ENCODE assay signal across 9 mouse cellular contexts in the genomic region with DNA sequence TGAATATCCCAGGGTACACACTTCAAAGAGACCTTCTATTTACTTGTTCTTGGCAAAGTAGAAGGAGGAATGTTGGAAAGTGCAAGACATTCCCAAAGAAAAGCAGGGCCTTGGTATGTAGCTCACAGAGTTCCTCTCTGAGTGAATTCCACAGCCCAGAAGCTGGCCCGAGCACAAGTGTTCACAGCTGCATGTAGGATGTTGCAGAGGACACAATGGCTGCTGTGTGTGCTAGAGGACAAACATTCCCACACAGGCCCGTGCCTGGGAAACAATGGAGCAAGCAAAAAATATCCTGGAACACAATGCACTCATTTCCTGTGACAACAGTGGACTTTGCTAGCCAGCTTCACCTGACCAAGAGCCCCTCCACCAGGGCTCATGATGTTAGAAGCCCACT. TPM values are rescaled to one million over a fixed set of nuclear protein-coding genes. Genes with fewer than 3 reads are reported as not detected.
DNase-seq lines count a peak whose midpoint lies in the region; ATAC-seq and TF ChIP-seq lines count a peak whose summit lies in the region.
"Had no signal": no experiment of that assay in that cellular context is flagged by ENCODE, and none has a peak within 500 bp of the region (broad histone marks: within the 10 kb centered on the region; RNA-seq: fewer than 3 reads in every experiment).

No protein-coding gene starts in this region.

- no peaks in the 10 kb centered on the region for H3K27me3 ChIP-seq in kidney, postnatal 0 days (ENCODE audit: insufficient read depth, low read length)
- no peaks in the 10 kb centered on the region for H3K27me3 ChIP-seq in intestine, embryonic 16.5 days (replicated peaks; ENCODE audit: control insufficient read depth, insufficient read depth, low read length)
- H3K27me3 ChIP-seq in liver, embryonic 11.5 days (replicated peaks; ENCODE audit: control insufficient read depth, insufficient read depth, low read length): no peaks in the 10 kb centered on the region
- H3K27me3 ChIP-seq: limb, embryonic 13.5 days had no signal

- no peak for ATAC-seq in kidney, postnatal 0 days (replicated peaks; ENCODE audit: low FRiP score, low read depth)
- peak; percentile 83 for ATAC-seq in intestine, embryonic 16.5 days
- ATAC-seq in inflammation-experienced regulatory T-cells, adult 6 months: no peak
- ATAC-seq in liver, embryonic 11.5 days (replicated peaks; ENCODE audit: low FRiP score): no peak

- no peaks in the 10 kb centered on the region for H3K4me1 ChIP-seq in kidney, postnatal 0 days (replicated peaks; ENCODE audit: insufficient read depth, low read length)
- H3K4me1 ChIP-seq in intestine, embryonic 16.5 days (ENCODE audit: control insufficient read depth, insufficient read depth, low read length): peaks cover 12% of the 10 kb centered on the region; the same call in 1 of the 2 replicates
- H3K4me1 ChIP-seq in liver, embryonic 11.5 days (replicated peaks; ENCODE audit: control insufficient read depth, insufficient read depth, low read length): no peaks in the 10 kb centered on the region

- H3K9ac ChIP-seq in kidney, postnatal 0 days (ENCODE audit: low read depth, low read length): no peak overlapping the region
- no peak overlapping the region for H3K9ac ChIP-seq in intestine, embryonic 16.5 days (ENCODE audit: low read depth, low read length)
- H3K9ac ChIP-seq in liver, embryonic 11.5 days (ENCODE audit: low read depth, low read length): no peak overlapping the region
- H3K9ac ChIP-seq: limb, embryonic 13.5 days had no signal

- H3K4me3 ChIP-seq in kidney, postnatal 0 days (replicated peaks; ENCODE audit: low read depth, low read length): no peak overlapping the region
- no peak overlapping the region for H3K4me3 ChIP-seq in intestine, embryonic 16.5 days (ENCODE audit: low read length)
- H3K4me3 ChIP-seq in liver, embryonic 11.5 days (ENCODE audit: low read depth, low read length): no peak overlapping the region
- H3K4me3 ChIP-seq: limb, embryonic 13.5 days had no signal

- no peak overlapping the region for H3K4me2 ChIP-seq in kidney, postnatal 0 days (ENCODE audit: low read length)
- H3K4me2 ChIP-seq in intestine, embryonic 16.5 days (ENCODE audit: low read depth, low read length): no peak overlapping the region
- no peak overlapping the region for H3K4me2 ChIP-seq in liver, embryonic 11.5 days
- H3K4me2 ChIP-seq: limb, embryonic 13.5 days had no signal

- no peaks in the 10 kb centered on the region for H3K36me3 ChIP-seq in kidney, postnatal 0 days (ENCODE audit: insufficient read depth, low read length)
- H3K36me3 ChIP-seq in intestine, embryonic 16.5 days (ENCODE audit: control insufficient read depth, insufficient read depth, low read length): no peaks in the 10 kb centered on the region
- H3K36me3 ChIP-seq in liver, embryonic 11.5 days (ENCODE audit: control insufficient read depth, insufficient read depth, low read length): no peaks in the 10 kb centered on the region
- H3K36me3 ChIP-seq: limb, embryonic 13.5 days had no signal

- H3K27ac ChIP-seq in kidney, postnatal 0 days: no peak overlapping the region
- H3K27ac ChIP-seq in intestine, embryonic 16.5 days (ENCODE audit: low read length): peak overlapping the region; percentile 56; the same call in 1 of the 2 replicates
- no peak overlapping the region for H3K27ac ChIP-seq in liver, embryonic 11.5 days (ENCODE audit: low read depth, low read length)
- H3K27ac ChIP-seq: limb, embryonic 13.5 days had no signal

- H3K9me3 ChIP-seq in kidney, postnatal 0 days (replicated peaks; ENCODE audit: low read length): no peaks in the 10 kb centered on the region
- no peaks in the 10 kb centered on the region for H3K9me3 ChIP-seq in intestine, embryonic 16.5 days (ENCODE audit: control insufficient read depth, low read length)
- no peaks in the 10 kb centered on the region for H3K9me3 ChIP-seq in liver, embryonic 11.5 days (ENCODE audit: control insufficient read depth, low read length)
- H3K9me3 ChIP-seq: limb, embryonic 13.5 days had no signal

- peak; percentile 28 for DNase-seq in kidney, postnatal 0 days (ENCODE audit: low spot score)
- DNase-seq in kidney, adult 8-10 months: no peak
- DNase-seq in frontal cortex, adult 2 months (ENCODE audit: extremely low spot score in 1 of 2, low spot score in 1 of 2): peak; percentile 42
- DNase-seq in mesoderm, embryonic 11.5 days (ENCODE audit: low read depth, low spot score): peak; percentile 48
- DNase-seq in MN1 (ENCODE audit: low spot score): no peak
- no peak for DNase-seq in liver, embryonic 11.5 days (ENCODE audit: low spot score)

- WGBS in kidney, postnatal 0 days: 36% methylated on average over 2 of the region's 2 CpGs
- WGBS in intestine, embryonic 16.5 days: 22% methylated on average over 2 of the region's 2 CpGs
- WGBS in liver, embryonic 11.5 days: 36% methylated on average over 2 of the region's 2 CpGs

- no peak for TF ChIP-seq CTCF in kidney, postnatal 0 days (IDR thresholded peaks at IDR 0.05; ENCODE audit: low read depth)

RNA-seq across cellular contexts. Expression of a gene that starts 59.9 kb away (rescaled TPM):
- polyA plus RNA-seq in kidney, postnatal 0 days (2015; fragmentation: Nextera tagmentation; extraction: Ambion mirVana): 8.3 and 9.6 TPM in 2 replicates
- polyA plus RNA-seq in frontal cortex, adult 2 months (2012; rRNA removed): 112 and 131 TPM in 2 replicates
- polyA plus RNA-seq in intestine, embryonic 16.5 days (2015; fragmentation: Nextera tagmentation; extraction: Ambion mirVana): 7.4 and 7.7 TPM in 2 replicates
- polyA plus RNA-seq in inflammation-experienced regulatory T-cells, adult 6 months (2017; shearing (Covaris generic)): 1 to 10 TPM; 1.2 to 2.2 (median 1.3) TPM
- 14.2 and 15.3 TPM in 2 replicates for polyA plus RNA-seq in liver, embryonic 11.5 days (2014; fragmentation: Nextera tagmentation; extraction: Ambion mirVana)

Comparison
In these comparisons a context has a peak if more than half of its experiments do, and no peak if none do; other contexts are left out.
1. DNase-seq: peak in kidney, postnatal 0 days (single experiment), frontal cortex, adult 2 months (2 of 2) and mesoderm, embryonic 11.5 days (single experiment); none in kidney, adult 8-10 months (0 of 2), MN1 (single experiment) and liver, embryonic 11.5 days (single experiment).